Mouse (Mus musculus) ovary, adult 18-20 months (tissue): ENCODE results near the gene Corin.

ENCODE experiments used
- DNase-seq: peaks from one replicate; pipeline ENCODE4 v3.0.0; 2022; ENCODE audit warnings: low spot score, mixed read lengths

Corin gene

GRCm38 (mm10) chr5:72315282-72315681 lies 189.0 kb downstream of the Corin start:
- no peak for DNase-seq

DNA sequence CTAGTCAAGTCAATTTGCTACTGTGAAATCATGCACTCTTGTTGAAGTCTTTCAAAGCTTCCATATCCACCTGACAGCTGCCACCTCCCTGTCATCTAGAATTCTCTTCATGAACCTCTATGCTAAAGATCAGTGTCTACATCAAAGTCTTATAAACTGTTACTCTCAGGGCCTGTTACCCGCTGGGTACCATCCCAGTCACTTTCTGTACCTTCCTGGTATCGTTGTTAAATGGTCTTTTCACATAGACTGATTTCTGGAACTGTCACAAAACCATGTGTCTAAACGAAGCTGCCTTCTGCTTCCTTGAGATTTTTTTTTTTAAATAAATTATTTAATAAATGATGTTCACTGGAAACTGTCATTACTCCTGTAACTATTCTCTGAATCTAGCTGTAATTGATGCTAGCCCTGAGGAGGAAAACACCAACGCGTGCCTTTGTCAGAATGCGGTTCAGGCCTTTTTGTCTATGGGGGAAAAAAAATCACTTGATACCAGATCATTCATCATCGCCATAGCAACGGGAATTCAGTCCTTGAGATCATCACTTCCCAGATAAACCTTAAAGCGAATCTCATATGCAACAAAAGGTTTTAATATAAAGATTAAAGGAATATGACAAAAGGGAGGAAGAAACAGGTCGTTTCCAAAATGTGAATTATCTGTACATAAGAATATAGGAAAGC lies 205.7 kb downstream of the Corin start:
- DNase-seq = no peak

GRCm38 (mm10) chr5:72285077-72285476 lies 219.2 kb downstream of the Corin start:
- DNase-seq = no peak

GRCm38 (mm10) chr5:72282907-72283306 lies 221.4 kb downstream of the Corin start:
- DNase-seq = no peak

DNA sequence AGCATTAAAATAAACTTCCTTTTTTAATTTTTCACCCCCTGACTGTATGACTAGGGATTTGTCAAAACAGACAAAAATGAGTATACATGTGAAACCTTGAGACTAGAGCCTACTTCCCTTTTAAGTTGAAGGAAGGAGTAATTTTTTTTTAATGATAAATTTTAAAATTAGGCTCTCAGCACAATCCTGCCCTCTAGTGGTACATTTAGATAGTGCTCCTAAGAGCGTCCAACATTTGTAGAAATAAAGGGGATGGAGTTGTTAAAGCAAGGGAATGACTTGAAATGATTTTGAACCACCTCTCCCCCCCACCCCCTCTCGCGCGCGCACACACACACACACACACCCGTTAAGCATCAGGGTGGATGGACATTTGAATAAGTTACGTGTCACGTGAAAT lies 234.6 kb downstream of the Corin start:
- DNase-seq = no peak

DNA sequence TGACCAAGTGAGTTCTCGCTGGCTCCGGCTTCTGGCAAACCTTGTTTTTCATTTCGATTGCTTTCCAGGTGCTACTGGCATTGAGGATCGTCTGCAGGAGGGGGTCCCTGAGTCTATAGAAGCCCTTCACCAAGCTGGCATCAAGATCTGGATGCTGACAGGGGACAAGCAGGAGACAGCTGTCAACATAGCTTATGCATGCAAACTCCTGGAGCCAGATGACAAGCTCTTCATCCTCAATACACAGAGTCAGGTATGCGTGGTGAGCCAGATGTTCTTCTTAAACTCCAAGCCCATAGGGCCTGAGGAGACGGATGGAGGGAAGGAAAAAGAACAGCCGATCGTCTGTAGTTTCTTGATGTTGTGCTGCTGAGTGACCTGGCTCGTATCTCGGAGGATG lies 235.1 kb downstream of the Corin start:
- DNase-seq = no peak

GRCm38 (mm10) chr5:72266955-72267535 lies 237.2 kb downstream of the Corin start:
- no peak for DNase-seq

- DNase-seq = no peak
Measured at GRCm38 (mm10) chr5:72264195-72264751, 240.0 kb downstream of the Corin start.

GRCm38 (mm10) chr5:72261802-72262324 lies 242.4 kb downstream of the Corin start:
- DNase-seq = no peak

DNA sequence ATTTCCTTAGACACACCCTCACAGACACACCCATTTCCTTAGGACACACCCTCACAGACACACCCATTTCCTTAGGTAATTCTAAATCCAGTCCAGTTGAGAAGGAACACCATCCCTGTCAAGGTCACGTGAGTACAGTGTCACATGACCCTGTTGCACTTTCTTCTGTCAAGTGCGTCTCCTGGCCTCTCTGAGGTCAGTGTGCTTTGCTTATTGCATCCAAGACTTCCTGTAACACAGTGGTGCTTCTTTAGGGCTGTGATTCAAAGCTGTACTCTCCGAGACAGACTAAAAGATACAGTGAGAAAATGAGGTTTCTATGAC lies 245.0 kb downstream of the Corin start:
- no peak for DNase-seq

GRCm38 (mm10) chr5:72258409-72259297 lies 245.6 kb downstream of the Corin start:
- no peak for DNase-seq

DNA sequence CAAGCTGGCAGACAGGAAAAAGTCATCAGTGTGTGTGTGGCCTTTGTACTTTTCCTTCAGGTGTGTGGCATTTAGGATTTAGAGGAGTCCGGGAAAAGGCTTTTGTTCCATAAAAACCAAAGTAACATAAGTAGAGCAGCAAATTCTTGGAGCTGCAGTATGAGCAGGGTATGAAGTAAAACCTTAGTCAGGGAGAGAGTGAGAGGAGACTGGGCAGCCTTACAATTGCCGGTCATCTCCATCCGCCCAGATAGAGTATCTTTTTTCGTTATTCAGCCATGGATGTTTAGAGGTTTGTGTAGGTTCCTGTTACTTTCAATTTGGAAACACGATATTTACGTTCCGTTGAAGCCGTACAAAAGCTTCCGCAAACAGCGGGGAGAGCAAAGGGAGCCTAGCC lies 247.2 kb downstream of the Corin start:
- no peak for DNase-seq

DNA sequence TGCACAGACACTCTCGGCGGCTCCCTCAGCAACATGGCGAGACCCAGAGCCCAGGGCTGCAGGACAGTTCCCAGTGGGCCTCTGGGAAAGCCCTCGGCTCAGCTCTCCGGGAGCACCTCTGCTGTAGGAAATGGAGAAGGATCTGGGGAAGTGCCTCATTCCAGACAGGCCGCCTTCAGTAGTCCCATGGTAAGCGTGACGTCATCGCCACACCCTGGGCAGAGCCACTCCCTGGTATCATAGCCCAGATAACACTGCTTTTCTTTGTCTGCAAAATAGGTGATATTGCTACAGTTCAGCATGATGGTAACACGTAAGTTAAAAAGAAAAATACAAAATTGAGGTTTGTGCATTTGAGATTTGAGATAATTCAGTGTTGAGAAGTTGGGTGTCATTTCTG lies 249.3 kb downstream of the Corin start:
- no peak for DNase-seq

DNA sequence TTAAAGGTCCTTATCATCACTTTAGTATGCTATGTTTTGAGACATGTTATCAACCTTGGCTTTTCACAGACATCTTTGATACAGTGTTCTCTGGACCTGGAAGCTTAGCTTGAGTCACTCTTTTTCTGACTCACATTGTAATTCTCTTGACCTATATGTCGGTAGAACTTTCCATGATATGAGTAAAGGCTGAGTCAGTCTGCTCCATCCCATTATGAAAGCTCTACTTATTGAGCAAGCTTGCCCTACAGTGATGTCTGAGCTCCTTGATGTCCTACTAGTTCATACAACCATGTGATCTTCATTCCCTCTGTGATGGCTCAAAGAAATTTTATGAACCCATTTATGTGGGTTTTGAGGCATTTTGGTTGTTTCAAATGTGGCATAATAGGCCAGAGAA lies 254.1 kb downstream of the Corin start:
- DNase-seq = no peak
